Mouse (Mus musculus): ENCODE data around the gene Igfbp2.

The Igfbp2 gene

DNA sequence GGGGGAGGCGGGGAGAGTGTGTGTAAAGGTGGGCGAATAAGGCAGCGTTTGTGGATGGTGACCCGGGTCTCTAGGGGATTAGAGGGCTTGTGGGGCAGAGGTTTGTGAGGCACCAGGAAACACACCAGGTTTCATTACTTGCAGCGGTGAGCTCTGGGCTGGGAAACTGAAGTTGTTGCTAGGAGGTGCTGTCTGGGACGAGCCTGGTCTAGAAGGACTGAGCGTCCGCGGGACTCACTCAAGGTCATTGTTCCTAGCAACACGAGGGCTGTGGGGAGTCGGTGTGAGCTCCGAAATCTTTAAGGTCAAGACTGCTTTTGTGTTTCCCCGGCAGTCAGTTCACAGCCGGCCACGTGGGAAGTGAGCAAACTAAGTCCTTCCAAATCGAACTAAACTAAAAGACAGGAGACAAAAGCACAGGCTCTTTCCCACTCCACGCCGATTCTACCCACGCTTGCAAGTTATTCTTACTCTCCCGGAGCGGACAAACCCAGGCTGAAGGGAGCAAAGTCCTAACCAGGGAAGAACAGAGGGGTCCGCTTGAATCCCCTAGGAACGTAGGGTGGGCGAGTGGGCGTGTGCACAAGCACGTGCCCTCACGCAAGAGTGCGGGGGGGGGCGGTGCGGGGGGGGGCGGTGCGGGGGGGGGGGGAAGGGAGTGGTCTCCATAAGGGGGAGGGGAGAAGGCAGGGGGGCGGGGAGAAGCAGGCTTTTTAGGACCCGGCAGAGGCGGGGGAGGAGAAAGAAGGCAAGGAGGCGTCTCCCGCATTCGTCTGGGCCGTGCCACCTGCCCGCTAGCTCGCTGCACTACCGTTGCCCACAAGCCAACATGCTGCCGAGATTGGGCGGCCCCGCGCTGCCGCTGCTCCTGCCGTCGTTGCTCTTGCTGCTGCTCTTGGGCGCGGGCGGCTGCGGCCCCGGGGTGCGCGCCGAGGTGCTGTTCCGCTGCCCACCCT is at the start of gene Igfbp2:
Igfbp2 (plus strand) TSS at position 753 of the 956 bp plus-strand sequence.
- DNase-seq = peak; percentile 36 to 58

DNA sequence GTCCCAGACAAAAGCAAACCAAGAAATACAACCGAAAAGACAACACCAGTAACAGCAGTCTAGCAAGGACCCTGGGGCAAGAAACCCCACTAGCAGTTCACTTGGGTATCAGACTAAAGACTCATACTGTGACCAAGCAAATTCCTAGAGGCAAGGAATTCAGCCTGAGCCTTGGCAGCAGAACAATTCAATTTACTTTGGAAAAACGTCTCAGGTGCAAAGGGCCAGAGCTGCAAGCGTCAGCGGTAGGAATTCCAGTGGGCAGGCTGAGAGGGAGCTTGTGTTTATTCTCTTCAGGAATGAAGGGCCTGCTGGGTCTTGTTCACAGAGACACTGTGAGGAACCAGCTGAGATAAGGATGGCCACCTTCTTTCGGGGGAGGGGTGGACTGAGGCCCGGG is 45.5 kb upstream of the Igfbp2 start:
- DNase-seq = peak; percentile 8 to 34

DNA sequence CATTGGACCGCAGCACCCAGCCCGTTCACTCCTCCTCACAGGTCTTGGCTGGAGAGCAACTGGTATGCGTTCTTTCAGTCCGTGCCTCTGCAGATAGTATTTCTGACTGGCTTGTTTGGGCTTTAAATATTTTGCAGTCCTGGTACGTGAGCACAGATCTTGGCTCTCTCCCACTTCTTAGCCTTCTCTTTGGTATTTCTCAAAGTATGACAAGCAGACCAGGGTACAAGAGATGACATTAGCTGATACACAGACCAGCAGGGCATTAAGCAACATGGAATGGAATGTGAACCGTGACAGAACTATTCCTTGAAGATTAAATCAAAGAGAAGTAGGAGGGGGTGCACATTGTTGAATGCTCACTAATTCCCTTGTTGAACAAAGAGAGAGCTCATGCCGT is 43.6 kb upstream of the Igfbp2 start:
- DNase-seq = peak; percentile 16 to 28

DNA sequence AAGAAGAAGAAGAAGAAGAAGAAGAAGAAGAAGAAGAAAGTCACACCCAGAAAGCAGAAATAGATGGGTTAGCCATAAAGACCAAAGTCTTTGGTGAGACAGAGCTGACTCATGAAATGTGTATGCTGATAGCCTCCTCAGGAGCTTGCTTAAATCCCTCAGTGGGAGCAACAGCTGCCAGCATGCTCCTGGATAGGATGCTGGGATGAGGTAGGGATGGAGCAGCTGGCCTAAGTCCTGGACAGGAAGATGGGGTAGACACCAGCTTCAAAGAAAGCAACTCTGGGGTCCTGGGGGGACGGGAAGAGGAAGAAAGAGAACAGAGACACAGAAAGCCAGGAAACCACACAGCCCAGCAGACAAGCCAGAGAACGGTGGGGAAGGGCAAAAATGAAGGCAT is 41.0 kb upstream of the Igfbp2 start:
- no peak for DNase-seq

DNA sequence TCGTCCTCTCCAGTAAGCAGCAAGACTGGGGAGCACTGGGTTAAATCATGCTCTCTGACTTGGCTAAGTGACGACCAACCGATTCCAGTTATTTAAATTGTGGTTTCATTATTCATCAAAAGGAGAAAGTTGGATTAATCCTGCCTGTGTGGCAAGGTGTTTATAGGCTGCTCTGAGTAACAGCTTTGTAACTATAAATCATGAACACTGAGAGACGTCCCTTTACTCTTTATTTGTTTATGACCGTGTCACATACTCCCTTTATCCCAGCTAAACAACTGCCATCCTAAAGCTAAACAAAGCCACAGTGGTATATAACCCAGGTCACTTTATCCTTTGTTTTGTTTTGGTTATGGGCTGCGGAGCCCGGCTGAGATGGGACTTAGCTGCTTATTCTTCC is 40.3 kb upstream of the Igfbp2 start:
- DNase-seq = no peak

DNA sequence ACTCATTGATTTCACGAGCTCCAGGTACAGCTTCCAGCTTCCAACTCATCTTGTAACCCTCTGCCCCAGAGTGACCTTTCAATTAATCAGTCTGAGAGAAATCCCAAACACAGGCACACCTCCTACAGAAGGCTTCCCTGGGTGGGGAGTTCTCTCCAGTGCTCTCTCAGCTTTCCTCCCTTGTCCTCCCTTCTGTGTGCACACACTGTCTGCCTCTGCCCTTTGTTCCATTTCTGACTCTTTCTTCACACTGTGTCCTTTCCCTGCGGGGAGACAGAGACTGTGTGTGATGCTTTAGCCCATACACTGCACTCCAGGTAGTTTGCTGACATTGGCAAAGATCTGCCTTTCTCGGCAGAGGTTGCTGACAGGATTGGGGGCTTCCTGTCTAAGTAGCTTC is 33.6 kb upstream of the Igfbp2 start:
- DNase-seq = no peak

DNA sequence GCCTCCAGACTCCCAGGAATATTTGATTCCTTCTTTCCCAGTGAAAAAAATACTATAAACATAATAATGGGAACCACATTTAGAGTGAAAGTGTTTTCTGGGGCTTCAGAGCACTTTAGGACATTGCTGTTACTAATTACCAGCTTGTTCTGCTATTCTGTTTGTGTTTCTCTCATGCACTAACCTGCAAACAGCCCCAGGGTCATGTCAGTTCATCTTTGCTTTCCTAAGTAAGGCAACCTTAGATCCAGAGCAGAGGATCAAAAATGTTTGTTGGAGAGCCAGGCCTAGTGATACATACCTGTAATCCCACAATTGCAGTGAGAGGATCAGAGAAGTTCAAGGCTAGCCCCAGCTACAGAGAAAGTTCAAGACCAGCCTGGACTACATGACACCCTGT is 32.6 kb upstream of the Igfbp2 start:
- DNase-seq = no peak

DNA sequence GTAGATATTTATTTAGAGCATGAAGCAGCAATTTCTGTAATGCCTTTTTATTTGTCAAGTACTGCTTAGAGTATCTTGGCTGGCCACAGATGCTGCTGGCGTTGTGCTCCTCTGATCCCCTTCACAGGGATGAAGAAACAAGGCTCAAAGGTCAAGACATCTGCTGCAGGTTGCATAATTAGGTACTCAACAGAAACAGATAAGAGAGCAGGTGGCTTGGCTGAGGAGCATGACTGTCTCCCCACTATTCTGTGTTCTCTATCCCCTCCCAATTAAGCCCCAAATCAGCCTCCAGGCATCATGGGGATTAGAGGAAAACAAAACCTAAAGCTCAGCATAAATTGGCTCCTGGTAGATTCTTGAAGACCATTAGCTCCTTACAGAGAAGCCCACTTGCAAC is 32.0 kb upstream of the Igfbp2 start:
- no peak for DNase-seq

DNA sequence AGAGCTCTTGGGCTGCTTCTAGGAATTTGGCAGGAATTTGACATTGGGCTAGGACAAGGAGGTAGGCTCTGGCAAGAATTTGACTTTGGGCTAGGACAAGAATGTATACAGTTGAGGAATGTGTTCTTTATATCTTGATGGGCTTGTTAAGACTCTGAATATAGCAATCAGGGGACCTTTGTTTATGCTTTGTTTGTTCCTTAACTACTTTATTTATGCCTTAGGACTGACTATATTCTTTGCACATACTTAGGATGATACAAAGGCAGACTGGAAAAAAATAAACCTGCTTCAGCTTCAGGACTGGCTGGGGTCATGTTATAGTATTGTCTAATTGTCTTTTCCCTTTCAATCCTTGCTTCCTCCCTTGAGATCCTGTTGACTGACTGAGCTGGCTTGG is 31.1 kb upstream of the Igfbp2 start:
- no peak for DNase-seq

DNA sequence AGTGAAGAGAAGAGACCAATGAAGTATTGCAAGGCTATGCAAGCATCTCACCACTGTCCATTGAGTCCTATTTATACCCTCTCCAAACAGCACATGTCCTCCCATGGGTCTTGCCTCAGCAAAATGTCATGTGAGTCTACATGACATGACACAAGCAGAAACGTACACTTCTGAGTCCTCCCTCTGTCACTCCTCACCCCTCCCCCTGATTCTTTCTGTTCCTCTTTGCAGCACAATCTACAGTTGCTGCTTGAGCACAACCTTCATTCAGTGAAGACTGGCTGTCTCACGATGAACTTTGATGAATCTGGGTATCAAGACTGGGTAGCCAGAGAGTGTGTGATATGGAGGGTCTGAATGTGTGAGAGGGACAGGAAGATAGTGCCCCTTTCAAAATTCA is 28.2 kb upstream of the Igfbp2 start:
- DNase-seq = no peak

DNA sequence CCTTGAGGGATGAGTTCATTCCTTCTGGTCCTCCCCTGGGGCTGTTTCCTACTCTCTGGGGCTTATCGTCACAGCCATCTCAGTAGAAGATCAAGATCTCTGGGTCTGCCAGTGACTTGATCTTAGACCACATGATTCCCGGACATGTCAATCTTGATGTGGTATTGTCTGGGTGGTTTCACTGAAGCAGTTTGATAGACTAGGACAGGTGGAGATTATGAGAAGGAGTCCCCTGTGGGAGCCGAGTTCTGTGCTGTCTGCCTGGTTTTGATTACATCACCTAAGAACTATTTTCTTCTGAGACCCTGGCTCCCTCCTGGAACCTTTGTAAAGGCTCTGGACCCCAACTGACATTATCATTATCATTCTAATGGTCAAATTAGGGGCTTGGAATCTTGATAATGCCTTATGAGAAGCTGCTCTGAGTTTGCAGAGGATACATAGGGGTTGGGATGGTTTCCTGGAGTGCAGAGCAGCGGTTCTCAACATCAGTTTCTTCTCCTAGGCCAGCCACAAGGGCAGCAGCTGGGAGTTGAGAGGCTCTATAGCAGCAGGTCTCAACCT is 27.1 kb upstream of the Igfbp2 start:
- DNase-seq = no peak

DNA sequence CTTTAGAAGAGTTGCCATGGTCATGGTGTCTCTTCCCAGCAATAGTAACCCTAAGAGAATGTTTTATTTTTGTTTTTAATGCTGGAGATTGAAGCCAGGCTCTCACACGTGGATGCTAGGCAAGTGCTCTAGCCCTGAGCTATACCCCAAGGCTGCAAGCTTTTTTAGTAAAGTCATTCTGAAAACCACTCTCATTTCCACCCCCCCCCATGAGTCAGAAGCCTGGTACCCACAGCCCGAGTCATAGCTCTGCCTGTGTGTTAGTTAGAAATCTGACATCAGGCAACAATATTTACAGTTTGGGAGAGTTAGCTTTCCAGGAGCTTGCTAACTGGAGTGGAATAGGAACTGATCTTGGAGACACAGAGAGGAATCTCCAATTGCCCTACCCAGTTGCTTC is 25.9 kb upstream of the Igfbp2 start:
- DNase-seq = no peak

DNA sequence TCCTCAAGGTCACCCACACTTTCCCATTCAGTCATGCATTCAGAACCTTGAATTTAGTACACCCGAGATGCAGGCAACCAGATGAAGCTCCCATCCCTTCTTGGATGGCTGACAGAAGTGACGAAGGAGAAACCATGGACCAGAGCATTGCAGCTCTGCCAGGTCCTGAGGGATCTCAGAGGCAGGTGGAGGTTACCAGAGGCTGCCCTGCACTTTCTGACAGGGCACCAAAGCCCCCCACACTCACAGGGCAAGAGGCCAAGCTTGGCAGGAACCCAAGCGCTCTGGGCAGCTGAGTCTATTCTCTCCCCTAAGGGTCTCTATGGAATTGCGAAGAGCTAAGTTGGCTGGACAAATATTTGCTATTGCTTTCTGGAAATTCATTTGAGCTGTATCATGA is 20.3 kb upstream of the Igfbp2 start:
- DNase-seq = no peak

DNA sequence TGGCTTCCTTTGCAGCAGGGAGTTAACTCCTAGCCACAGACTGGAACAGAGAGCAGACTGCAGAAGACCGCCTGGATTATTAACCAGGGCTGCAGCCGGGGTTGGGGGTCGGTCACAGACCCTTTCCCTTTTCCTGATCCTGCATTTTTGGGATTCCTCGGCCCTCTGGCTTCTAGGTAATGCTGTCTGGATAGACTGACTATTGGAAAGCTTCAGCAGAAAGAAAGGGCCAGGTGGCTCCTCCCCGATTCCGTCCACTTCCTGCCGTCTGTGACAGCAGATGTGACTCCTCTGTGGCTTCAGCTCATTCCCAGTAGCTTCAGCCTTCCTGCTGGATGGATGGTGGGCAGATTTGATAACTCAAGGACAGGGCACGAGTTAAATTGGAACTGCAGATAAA is 19.3 kb upstream of the Igfbp2 start:
- DNase-seq = no peak

DNA sequence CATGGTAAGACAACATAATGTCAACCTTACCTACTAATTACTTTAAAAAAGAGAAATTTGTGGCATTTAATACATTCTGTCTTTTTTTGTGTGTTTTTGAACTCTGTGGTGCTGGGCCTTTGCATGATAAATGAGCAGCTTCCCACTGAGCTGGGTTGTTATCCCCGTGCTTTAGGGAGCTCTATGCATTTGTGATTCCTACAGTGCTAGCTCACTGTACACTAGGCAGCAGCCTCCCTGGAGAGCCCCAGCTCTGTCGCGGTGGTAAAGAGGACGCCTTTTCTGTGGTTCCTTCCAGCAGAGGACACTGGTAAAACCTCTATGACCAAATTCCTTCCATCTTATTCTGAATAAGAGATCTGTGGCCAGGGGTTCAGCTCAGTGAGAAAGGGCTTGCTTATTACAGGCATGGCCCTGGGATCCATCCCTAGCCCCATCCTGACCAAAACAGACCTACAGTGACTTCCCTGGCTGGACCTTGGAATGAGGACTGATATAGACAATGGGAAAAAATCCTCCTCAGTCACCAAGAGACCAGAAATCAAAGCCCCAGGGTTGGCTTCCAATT is 18.7 kb upstream of the Igfbp2 start:
- no peak for DNase-seq

DNA sequence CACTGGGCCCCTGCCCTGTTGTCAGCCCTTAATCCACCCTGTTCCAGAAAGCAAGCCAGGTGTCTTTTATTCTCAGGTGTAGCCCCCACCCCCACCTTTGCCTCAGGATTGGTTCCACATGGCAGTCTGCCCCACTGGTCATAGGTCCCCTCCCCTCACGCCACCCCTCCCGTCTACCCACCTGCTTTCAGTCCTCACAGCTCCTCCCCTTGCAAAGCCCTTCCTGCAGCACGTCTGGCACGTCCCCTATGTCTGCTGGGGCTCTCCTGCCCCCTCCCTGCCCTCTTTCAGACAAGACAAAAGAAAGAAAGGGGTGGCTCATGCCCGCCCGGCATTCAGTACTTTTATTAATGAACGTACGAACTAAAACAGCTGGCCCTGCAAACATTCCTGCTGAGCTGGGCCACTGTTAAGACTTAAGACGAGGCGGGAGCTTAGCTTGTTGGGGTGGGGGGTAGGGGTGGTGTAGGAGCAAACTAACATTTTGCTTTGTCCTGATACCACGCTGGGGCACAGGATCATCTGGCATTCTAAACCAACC is 18.2 kb upstream of the Igfbp2 start:
- DNase-seq = no peak

DNA sequence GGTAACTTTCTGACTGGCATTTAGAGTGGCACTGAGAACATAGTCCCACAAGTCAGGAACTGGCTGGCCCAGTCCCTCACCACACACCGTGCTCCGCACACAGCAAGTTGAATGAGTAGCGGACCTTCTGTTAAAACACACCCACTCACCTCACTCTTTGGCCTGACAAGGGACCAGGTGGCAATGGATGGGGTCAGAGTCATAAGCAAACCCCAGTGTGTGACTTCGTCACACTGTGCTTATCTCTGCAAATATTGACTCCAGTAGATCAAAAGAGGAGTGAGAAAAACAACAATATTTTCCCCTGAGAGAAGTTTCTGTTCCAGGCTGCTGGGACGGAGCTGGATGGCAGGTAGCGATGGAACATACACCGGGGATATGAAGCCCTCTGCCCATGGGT is 15.0 kb upstream of the Igfbp2 start:
- no peak for DNase-seq

DNA sequence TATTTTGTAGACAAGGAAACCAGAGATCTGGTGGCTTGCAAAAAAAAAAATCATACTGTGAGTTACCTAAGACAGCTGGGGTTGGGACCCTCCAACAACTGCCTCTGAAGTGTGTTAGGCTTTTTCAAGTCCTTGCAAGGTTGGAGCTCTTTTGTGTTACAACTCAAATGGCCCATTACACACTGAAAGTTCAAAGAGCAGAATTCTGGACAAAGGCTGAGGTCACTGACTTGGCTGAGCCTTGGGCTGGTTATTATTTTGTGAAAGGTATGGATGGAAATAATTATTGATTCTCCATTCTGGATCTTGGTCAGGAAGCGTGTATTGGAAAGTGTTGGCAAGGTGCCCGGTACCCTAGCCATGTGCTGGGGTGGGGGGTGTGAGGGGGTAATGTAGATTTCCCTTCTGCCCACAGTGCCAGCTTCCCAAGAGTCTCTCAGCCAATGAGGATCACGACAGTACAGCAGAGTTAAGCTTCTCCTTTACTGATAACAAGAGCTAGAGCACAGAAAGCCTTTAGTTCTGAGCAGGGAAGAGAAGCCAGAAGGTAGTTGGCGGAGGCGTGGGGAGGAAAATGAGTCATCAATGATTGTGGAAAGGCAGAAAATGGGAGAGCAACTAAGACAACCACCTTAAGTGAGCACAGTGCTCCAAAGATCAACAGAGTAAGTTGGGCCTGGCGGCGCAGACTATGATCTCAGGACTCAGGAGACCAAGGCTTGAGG is 14.2 kb upstream of the Igfbp2 start:
- DNase-seq = no peak

DNA sequence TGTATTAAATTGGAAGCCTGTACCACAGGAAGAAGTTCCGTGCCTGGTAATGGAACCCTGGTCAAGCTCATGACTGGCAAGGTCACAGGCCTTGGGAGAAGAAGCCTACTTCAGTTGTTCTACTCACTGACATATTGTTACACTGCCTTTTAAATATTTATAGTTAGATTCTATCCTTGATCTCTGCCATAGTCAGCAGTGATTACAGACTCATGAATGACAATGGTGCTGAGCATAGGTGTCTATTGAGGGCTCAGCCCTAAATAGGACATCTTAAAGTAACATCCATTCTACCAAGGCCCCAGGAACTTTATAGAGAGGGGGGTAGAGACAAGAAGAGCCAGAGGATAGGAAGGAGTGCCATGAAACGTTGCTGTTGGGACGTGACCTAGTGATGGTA is 13.2 kb upstream of the Igfbp2 start:
- no peak for DNase-seq

DNA sequence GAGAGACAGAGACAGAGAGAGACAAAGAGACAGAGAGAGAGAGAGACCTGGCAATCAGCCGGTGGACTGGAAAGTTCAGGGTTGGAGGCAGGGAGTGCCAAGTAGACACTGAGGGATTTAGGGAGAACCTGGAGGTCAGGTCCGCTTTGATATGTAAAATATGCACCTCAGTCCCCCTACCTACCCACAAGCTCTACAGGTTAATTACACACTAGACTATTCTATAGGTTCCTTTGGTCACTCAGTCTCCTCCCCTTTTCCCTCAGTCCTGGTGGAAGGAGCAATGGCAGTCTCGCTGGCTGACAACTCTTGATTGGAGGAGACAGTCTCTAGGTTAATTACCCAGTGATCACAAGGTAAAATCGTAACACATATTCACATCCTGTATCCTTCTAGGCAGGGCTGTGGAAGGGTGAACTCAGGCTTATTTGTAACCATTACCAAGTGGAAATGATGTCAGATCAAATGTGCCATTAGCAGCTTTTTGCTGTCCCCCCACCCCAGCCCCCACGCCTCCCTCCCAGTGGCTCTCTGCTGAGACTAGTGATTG is 11.1 kb upstream of the Igfbp2 start:
- no peak for DNase-seq

DNA sequence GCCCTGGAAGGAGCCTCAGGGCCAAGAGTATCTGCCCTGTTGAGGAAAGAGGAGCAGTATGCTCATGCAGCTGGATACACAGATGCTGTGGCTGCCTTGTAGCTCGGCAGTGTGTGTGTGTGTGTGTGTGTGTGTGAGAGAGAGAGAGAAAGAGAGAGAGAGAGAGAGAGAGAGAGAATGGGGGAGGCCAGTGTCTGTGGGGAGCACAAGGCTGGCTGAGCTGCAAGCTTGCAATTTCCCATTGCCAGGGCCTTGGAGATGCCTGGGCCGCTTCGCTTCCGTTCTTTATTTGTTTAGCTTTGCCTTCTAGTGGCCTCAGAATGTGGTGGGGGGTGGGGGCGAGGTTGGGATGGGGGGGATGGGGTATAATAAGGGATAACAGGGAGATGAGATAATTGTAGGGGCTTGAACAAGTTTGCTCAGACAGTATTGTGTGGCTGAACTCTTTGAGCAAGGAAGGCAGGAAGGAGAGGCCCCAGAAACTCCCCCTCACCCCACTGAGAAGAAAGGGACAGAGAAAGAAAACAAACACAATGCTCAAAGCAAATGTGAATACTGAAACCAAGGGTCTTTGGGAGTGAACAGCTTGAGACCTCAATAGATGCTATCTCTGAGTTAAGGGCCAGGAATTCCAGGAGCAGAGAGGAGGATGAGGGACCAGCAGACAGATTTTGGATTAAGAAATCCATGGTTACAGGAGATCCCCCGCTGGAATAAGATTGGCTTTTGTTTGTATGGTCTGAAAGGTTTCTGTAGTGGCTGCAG is 10.5 kb upstream of the Igfbp2 start:
- DNase-seq = no peak

DNA sequence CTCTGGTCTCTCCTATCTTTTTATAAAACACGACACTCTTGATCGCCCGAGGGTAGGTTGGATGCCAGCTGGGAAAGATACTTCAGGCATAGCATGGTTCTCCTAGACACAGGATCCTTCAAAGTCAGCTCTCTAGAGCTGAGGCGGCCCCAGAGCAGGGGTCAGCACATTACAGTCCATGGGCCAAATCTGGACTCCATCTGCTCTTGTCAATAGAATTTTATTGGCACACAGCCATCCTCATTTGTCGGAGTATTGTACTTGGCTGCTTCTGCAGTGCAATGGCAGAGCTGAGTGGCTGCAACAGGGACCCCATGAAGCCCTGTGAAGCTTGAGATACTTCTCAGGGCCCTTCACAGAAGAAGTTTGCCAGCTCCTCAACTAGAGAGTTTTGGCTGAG is 9.1 kb upstream of the Igfbp2 start:
- DNase-seq = no peak
